Mouse (Mus musculus) effector memory CD4-positive, alpha-beta T cell, adult 7 months (primary cell): Measurements from ENCODE around the gene Mlph. TPM values are rescaled to one million over a fixed set of nuclear protein-coding genes. Genes with fewer than 3 reads are reported as not detected.

Experiments
- polyA plus RNA-seq: library from polyadenylated mRNA; unstranded; fragments of 100-300 nt; shearing (Covaris generic); gene quantifications from one replicate; pipeline ENCODE4 v1.2.1, GENCODE M21; 2017

The Mlph gene
- polyA plus RNA-seq, result 0.40 TPM

DNA sequence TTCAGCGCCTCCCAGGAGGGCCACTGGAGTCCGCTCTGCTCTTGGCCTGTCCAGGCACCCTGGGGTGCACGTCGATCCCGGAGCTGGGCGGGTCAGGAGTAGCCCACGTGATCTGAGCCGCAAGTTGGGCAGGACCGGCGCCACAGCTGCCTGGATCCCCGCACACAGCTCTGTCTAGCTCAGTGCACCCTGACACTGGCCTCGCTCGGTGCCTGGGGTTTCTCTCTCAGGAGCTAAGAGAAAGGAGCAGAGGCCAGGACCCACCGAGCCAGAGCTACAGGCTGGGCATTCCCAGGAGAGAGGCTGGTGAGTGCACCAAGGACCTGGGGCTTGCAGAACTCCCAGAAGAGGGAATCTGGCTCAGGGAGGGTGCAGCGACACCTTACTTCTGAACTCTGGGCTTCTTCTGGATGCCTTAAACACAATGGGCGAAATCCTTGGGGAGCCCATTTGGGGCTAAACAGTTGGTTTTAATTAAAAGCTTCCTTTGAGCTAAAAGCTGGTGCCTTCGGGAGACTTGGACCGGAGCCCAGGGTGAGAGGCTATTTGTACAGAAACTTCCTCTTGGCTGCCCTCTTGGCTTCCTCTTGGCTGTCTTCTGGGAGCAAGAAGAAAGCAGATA is at the start of gene Mlph:
Gene Mlph (plus strand): TSS at position 138 of the 622 bp plus-strand sequence.

GRCm38 (mm10) chr1:90952808-90953207 is 37.9 kb downstream of the Mlph start, which contains the start of gene Prlh:
Prlh (plus strand) TSS chr1:90953108.

DNA sequence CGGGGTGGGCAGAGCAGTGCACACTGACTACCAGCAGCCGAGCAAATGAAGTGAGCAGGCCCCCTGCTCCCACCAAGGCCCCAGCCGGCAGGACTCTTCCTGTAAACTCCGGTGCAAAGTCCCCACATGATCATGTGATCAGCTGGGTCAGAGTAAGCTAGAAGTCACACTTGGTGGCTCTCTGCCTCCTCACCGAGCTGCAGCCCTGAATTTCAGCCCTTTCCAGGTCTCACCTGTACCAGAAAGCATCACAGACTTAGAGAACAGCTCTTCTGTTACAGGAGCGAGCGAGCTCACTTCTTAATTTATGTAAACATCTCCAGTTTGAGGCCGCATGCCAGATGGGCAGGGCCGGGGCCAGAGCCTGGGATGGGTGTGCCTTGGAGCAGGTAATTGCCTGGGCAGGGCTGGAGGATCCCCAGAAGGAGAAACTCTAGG is 54.5 kb downstream of the Mlph start, which contains the start of gene Rab17:
Gene Rab17 (minus strand): TSS at position 315 of the 438 bp plus-strand sequence.

GRCm38 (mm10) chr1:90998268-90998890 is 83.5 kb downstream of the Mlph start, which contains the start of gene Lrrfip1:
Lrrfip1 (plus strand) TSS chr1:90998737.

Other genes starting within 250 kb of the Mlph start
- 0.98 TPM for gene Col6a3, start 71.1 kb upstream of the Mlph start, polyA plus RNA-seq
- not detected for gene Prlh, start 38.0 kb downstream of the Mlph start, polyA plus RNA-seq
- not detected for gene Rab17, start 54.6 kb downstream of the Mlph start, polyA plus RNA-seq
- gene Lrrfip1, start 83.7 kb downstream of the Mlph start, polyA plus RNA-seq, result 293 TPM
- gene Rbm44, start 230.0 kb downstream of the Mlph start, polyA plus RNA-seq, result 0.21 TPM